Mouse (Mus musculus) spleen, postnatal 4 days (tissue): ENCODE results near the gene Tmem52.
A peak's percentile ranks its signal among the peaks of the same experiment; 100 is the strongest.
"Not testable (repeated sequence)": the region's sequence is repeated elsewhere in the genome, so short reads cannot be mapped to it uniquely, and the experiment has no call there.

Source experiments
- DNase-seq, 2 experiments: peaks; one replicate each; pipeline ENCODE4 v3.0.0; 2022; ENCODE audit warnings: low spot score in 2 of 2

Gene Tmem52

DNA sequence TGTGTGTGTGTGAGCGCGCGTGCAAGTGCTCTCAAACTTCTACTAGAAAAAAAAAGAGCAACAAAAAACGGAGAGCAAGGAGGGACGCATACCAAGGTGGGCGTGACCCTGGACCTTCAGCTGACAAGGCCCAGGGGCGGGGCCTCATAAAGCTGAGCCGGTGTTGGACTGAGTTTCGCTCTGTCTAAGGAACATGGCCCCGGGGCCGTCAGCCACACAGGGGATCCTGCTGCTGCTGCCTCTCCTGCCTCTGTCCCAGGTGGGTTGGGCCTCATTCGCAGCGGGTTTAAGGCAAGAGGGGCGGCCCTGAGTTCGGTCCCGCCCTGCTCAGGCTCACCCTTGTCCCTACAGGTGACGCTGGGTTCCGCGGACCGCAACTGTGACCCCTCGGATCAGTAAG is at the start of gene Tmem52:
Gene Tmem52 (plus strand): TSS at position 163 of the 400 bp plus-strand sequence.
- DNase-seq, result peak; percentile 30 to 66

DNA sequence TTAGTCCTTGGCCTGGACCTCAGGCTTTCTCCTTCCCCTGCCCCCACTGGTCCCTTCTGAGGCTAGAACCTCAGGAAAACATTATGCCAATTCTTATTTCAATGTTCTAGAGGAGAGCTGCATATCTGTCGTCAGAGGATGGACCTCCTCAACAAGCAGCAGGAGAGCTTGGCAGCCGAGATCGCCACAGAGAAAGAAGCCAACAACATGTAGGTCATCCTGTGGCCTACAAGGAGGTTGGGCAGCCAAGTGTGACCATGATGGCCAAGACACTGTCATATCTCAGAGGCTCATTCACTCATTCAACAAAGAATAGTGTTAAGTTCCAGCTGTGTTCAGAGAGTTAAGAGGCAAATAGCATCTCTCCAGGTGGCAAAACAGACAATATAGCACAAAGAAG is 48.8 kb upstream of the Tmem52 start:
- DNase-seq, result no peak

DNA sequence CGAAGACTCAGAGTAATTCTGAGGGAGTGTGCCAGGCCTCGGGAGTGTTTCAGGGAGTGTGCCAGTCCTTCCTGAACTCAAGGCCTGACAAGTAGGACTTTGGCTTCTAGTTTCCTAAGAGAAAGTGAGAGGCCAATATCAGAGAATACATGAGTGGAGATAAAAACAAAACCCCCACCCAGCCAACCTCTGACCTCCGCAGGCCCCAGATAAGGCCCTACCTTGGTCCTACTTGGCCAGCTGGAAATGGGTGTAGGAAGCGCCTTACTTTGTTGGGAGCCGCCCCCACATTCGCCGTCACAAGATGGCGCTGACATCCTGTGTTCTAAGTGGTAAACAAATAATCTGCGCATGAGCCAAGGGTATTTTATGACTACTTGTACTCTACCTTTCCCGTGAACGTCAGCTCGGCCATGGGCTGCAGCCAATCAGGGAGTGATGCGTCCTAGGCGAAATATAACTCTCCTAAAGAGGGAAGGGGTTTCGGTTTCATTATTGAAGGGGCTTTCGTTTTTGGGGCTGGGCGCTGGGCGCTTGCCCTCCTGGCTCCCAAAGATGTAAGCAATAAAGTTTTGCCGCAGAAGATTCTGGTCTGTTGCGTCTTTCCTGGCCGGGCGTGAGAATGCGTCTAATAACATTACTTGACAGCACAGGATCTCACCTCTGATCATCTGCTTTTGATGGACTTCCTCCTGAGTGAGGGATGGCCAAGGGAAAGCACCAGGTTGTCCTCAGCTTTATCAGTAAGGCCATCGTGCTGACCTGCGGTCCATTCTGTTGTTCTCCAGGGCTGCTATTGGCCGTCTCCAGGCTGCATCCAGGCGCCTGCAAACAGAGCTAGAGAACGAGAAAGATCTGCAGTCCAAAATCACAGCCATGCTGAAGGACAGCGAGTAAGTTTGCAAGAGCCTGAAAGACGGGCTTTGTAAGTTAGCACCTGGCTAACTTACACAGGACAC is 47.2 kb upstream of the Tmem52 start:
- not testable (repeated sequence) for DNase-seq

DNA sequence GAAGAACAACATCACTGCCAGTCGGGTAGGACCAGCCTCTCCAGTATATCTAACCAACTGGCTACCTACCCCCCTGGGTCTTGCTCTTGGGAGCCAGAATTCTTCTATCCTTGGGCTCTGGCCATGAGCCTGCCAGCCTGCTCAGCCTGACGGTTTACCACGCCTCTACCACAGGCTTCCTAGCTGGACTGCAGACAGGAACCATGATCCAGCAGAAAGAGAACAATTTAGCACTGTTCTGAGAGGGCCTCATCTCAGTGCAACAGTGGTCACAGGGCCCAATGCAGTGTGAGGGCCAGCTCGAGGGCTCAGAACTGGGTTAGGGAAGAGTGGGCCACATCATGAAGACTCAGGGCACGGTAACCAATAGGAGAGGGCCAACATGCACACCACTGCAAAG is 44.9 kb upstream of the Tmem52 start:
- DNase-seq, result no peak

DNA sequence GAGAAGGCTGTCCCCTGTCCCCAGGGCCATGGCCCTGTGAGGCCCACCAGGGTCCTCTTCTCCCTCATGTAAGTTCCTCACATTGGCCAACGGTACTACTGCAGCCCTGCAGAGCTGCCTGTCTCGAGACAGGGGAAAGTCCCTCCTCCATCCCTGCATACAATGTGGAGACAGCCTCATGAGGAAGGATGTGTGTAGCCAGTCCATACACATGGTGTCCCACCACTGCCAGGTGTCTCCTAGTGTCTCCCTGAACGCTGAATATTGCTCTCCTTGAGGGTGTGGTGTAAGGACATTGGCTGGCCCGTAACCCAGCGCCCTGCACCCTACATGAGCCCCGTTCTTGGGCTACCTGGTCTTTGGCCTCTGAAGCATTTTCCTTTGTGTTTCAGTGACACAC is 42.6 kb upstream of the Tmem52 start:
- DNase-seq, result no peak

DNA sequence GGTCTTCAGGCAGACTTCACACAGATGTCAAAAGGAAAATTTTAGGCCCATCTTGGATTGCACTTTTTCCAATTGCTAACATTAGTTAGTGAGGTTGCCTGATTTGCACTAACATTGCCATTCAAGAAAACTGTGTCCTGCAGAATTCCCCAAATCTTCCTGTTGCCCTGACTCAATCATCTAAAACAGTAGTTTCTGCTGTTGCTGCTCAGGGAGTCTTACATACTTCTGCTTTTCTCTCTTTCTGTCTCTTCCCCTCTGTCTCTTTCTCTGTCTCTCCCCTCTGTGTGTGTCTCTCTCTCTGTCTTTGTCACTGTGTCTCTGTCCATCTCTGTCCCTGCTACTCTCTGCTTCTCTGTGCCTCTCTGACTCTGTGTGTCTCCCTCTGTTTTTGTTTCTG is 40.5 kb upstream of the Tmem52 start:
- no peak for DNase-seq

DNA sequence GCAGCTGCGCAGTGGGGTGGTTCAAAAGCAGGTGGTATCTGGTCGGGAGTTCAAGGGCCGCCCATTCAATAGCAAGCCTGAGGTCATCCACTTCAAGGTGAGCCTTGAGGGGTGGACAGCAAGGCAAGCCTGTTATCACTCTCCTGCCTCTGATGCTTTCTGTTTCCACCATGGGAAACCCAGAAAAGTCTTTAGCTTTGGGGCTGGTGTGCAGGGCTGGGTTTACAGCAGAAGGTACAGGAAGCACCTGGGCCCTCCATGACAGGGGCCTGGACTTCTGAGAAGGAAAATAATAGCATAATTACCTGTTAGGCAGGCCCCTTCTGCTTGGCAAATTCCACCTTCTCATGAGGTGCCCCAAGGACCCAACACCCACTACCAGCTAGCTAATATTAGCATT is 39.7 kb upstream of the Tmem52 start:
- no peak for DNase-seq

DNA sequence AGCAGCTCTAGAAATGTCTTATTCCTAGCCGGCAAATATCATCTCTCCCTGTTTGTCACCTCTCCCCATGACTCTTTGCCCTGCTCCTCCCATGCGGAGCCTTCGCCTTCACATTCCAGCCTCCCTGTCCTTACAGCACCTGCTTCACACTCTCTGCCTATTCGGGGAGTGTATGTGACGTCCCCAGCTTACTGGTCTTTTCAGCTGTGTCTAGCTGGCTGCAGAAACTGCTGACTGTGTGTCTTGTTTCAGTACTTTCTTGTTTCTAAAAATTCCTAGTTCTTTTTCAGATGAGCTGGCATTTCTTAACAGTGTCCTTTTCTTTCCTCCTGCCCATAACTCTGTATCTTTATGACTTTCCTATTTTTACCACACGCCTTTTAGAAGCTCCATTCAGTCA is 36.6 kb upstream of the Tmem52 start:
- DNase-seq, result no peak

DNA sequence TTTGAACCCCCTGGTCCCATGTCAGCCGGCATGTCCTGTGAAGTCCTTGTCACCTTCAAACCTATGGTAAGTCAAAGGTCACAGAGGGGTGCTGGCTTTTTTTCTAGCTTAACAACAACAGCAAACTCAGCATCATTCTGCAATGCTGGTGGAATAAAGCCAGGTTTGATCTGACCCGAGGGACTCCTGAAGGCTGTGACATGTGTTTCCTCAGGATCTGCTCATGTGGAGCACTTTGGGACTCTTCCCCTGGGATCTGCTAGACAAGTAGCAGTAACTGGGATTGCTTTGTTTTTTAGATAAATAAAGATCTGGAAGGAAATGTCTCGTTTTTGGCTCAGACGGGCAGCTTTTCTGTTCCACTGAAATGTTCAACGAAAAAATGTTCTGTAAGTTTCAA is 34.9 kb upstream of the Tmem52 start:
- DNase-seq, result no peak

DNA sequence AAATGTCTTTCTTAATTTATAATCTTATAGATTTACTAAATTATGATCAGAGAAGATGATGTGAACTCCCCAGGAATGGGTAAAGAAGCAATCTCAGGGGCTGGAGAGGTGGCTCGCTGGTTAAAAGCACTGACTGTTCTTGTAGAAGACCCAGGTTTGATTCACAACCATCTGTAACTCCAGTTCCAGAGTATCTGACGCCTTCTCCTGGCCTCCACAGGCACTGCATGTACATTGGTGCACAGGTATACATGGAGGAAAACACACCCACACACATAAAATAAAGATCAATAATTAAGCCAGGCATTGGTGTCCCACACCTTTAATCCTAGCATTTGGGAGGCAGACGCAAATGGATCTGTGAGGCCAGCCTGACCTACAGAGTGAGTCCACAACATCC is 26.1 kb upstream of the Tmem52 start:
- no peak for DNase-seq

DNA sequence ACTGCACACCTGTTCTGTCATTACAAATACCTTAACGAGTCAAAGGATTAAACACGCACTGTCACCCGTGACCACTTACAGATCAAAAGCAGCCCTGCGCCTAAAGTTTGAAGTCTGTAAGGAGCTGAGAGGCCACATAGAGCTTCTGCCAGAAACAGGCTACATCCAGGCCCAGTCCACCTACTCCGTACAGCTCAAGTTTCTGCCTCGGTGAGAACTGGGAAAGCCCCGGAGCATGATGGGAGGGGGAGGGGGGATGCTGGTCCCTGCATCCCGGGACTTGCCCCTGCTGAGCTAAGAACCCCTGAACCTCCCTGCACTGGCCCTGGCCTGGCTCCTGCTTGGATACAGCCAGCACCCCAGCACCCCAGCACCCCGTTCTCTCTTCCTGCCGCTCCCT is 17.3 kb upstream of the Tmem52 start:
- DNase-seq, result no peak

DNA sequence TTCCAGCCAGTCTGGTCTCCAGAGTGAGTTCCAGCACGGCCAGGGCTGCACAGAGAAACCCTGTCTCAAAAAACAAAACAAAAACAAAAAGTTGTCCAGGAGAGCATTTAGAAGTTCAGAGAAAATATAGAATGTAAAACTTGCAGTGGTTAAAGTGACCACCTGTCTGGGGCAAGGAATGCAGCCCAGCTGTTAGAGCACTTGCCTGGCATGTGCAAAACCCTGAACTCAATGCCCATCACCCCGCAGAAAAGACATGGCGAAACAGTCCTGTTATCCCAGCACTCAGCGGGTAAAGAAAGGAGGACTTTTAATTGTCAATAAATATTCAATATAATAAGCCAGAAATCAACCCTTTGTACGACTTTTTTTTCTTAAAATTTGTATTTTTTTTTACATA is 10.3 kb upstream of the Tmem52 start:
- no peak for DNase-seq

DNA sequence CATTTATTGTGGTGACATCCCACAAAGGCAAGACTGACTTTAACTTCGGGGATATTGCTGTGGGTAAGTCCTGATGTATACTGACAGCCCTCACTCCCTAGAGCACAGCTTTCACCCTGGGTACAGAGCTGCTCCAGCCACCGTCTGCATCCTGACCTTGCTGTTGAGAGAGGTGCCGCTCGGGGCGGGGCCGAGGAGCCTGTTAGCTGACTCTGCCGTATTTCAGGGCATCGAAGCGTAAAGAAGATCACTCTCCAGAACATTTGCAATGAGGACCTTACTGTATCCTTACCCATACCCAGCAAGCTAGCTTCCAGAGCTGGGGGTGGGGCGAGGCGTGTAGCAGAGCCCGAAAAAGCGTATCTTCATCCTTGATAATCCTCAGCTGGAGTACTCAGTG is 5.9 kb upstream of the Tmem52 start:
- no peak for DNase-seq

DNA sequence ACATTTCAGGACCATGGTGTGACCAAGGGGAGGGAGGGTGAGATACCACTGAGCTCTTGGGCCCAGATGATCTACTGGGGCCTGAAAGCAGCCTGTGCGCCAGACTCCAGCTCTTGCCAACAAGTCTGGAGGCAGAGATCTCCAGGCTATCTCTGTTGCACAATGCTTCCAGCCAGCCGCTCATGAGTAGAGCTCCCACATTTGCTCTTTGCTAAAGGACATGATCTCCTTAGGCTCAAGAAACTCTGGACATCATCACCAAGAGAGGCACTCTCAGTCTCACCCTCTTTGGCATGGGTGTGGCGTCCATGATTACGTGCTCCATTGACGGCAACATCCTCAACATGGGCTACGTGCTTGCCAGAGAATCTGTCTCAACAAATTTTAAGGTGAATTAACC is 5.3 kb upstream of the Tmem52 start:
- no peak for DNase-seq

DNA sequence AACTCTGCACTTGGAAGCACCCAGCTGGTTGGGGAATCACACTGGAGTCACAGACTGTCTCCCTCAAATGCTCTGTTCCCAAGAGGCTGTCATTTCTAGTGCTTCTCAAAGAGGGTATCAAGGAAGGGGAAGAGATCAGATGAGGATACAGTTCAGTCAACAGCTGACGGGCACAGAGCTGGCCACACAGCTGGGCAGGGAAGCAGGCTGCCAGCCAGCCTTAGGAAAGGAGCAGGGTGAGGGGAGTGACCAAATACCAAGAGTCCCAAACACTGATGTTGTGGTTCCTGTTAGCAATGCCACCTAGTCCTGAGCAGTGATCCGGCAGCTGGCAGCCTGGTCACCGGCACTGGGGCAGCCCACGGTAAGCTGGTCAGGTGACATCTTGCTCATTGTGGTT is 4.9 kb upstream of the Tmem52 start:
- DNase-seq, result no peak

DNA sequence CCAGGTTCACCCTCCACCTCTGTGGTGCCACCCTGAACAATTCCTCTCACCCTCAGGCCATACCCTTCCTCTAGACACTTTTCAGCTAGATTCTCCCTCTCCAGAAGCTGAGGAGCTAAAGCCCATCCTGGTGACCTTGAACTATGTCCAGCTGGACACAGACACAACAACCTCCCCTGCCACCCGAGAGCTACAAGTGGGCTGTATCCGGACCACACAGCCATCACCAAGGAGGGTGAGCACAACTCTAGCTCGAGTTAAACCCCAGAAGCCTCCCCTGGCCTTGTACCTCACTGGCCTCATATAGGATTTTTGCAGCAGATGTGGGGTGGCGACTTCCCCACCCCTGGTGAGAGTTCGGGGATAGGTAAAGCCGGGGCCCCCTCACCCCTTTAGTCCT is 3.3 kb upstream of the Tmem52 start:
- no peak for DNase-seq

DNA sequence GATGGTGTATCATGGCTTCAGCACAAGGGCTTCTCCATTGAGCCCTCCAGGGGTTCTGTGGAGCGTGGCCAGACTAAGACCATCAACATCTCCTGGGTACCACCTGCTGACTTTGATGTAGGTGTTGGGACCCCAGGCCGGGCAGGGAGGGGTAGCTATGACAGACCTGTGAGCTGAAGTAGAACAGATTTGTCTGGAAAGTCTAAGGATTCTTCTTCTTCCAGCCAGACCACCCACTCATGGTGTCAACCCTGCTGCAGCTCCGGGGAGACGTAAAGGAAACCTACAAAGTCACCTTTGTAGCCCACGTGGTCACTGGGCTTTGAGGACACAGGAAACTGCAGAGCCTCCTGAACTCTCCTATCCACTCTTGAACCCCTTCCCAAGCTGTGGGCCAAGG is 2.8 kb upstream of the Tmem52 start:
- peak in 1 of 2 experiments; percentile 59 for DNase-seq

DNA sequence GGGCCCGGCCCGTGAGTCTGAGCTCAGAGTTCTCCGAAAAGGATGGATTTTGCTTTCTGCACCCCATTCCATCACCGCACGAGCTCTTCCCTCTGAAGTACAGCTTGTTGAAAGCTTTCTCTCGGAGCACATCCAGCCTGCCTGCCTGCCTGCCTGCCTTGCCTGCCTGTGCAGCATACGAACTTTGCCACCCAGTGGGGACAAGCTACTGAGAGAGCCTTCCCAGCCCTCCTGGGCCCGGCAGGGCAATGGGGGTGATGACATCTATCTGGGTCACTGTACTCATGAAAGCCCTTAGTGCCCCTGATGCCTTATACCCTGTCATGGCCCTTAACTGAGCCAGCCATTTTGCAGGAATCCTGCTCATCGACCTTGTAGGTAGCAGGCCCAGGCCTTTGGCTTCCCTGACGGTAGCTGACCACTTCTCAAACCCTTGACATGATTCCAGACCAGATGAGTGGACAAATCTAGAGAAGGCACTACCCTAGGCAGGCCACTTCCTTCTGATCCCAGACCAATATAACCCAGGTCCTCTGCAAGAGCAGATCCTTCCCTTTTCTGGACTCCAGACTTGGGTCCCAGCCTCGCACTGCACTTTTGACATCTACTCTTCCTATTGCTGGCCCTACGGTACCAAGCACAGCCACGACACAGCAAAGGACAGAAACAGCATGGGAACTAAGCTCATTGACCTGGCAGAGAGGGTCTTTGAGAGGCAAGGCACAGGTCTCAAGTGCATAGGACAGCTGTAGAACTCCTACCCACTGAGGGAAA is 1.5 kb upstream of the Tmem52 start:
- DNase-seq, result peak in 1 of 2 experiments; percentile 56

DNA sequence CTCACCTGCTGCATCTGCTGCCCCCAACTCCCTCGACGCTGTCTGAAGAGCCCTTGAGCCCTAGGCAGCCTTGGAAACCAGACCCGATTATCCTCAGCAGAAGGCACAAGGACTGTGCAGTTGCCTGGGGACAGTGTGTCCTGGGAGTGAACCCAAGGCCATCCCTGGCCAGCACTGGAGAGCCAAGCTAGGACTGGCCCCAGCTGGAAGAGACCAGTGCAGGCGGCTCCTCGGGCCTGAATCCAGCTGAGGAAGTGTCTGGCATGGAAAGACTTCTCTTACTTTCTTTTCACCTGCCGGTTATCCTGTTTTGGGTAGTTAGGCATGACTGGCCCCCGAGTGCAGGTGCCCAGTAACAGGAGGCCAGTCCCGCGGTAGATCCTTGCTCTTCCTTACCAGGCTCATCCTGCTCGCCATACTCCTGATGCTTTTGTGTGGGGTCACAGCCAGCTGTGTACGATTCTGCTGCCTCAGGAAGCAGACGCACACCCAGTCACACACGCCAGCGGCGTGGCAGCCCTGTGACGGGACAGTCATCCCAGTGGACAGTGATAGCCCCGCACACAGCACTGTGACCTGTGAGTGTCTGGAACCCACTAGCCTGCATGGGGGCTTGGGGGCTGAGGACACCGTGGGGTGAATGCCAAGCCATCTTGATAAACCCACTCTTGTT is 812 bp downstream of the Tmem52 start:
- peak in 1 of 2 experiments; percentile 60 for DNase-seq

DNA sequence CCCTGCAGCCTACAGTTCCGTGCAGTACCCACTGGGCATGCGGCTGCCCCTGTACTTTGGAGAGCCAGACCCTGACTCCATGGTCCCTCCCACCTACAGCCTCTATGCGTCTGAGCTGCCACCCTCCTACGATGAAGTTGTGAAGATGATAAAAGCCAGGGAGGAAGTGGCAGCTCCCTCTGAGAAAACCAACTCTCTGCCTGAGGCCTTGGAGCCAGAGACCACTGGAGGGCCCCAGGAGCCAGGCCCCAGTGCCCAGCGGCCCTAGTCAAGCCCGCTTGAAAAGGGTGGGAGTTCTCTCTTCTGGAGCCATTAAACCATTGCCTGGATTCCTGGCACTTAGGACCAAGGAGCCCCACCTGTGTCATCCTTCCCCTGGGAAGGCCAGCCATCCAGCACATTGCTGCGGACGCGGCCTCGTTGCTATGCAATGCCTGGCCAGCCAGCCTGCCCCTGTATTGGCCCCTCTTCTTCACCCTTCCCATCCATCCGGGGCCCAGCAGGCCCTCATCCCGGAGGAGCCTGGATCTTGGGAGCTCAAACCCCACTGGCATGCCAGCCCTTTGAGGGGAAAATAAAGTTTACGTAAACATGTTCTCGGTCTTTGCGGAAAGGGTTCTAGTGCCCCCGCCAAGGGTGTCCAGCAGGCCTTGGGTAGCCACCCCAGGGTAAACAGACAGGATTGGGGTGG is 1.5 kb downstream of the Tmem52 start:
- peak in 1 of 2 experiments; percentile 57 for DNase-seq

DNA sequence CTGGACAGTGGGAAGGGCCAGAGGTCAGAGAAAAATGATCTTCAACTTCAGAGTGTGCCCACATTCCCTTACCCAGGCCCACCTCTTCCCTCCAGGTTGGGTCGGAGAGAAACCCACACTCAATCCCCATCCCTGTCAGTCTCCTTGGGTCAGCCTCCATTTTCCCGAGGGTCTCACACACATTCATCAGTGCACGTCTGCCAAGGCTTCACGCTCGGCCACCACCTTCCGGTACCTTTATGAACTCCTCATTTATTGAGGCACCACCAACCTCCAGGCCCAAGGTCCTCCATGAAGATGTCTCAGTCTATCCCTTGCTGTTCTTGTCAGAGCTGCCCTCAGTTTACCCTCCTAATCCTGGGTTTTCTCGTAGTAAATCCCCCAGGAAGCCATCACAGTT is 2.1 kb downstream of the Tmem52 start:
- peak in 1 of 2 experiments; percentile 52 for DNase-seq

DNA sequence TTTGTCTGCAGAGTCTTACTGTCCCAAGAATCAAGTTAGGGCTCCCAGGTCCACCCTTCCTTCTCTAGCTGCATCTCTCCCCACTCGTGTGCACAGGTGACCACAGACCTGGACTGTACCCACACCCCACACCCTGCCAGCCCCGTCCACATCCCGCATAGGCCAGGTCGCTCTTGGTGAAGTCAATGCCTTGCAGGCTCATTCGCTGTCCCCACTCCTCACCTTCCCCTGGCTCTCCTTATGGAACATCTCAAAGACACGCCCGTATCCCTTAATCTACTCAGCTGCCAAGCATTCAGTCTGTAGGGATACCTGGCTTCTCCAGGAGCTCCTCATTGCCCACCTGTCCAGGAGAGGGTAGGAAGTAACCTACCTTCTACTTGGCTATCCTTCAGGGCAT is 2.5 kb downstream of the Tmem52 start:
- no peak for DNase-seq
